Mouse (Mus musculus) embryonic facial prominence, embryonic 13.5 days (tissue): Measurements from ENCODE around the gene Hnrnpf. TPM values are rescaled to one million over a fixed set of nuclear protein-coding genes. Genes with fewer than 3 reads are reported as not detected.

ENCODE experiments used
- ATAC-seq: fragments of 200-750 bp; cut with Nextera tagmentation; 2 replicates; pipeline ENCODE4 v1.8.0; 2017; ENCODE audit warnings: low read depth; ENCODE audit not compliant: insufficient number of reproducible peaks, insufficient read depth, low FRiP score, low TSS enrichment
- H3K27ac ChIP-seq: fragments of 300-500 bp; sonication (generic); 2 replicates; pipeline ENCODE4 v1.5.1; 2015; ENCODE audit warnings: moderate library complexity, mild to moderate bottlenecking, inconsistent platforms
- H3K27me3 ChIP-seq: fragments of 300-500 bp; sonication (generic); 2 replicates; pipeline ENCODE4 v1.6.1; 2015; ENCODE audit warnings: mild to moderate bottlenecking, inconsistent platforms
- H3K36me3 ChIP-seq: fragments of 300-500 bp; sonication (generic); 2 replicates; pipeline ENCODE4 v1.6.1; 2015; ENCODE audit warnings: mild to moderate bottlenecking, inconsistent platforms
- H3K4me1 ChIP-seq: fragments of 300-500 bp; sonication (generic); 2 replicates; pipeline ENCODE4 v1.6.1; 2015; ENCODE audit warnings: inconsistent platforms
- H3K4me2 ChIP-seq: fragments of 300-500 bp; sonication (generic); 2 replicates; pipeline ENCODE4 v1.6.1; 2015; ENCODE audit warnings: moderate library complexity, mild to moderate bottlenecking, inconsistent platforms
- H3K4me3 ChIP-seq: fragments of 300-500 bp; sonication (generic); 2 replicates; pipeline ENCODE4 v1.5.1; 2015; ENCODE audit warnings: mild to moderate bottlenecking, inconsistent platforms
- H3K9ac ChIP-seq: fragments of 300-500 bp; sonication (generic); 2 replicates; pipeline ENCODE4 v1.6.1; 2015; ENCODE audit warnings: mild to moderate bottlenecking, inconsistent platforms
- H3K9me3 ChIP-seq: fragments of 300-500 bp; sonication (generic); 2 replicates; pipeline ENCODE4 v1.6.1; 2016; ENCODE audit warnings: inconsistent platforms
- WGBS: fragments of 180-500 bp; shearing (Covaris S2); methylation state at CpG from one replicate; pipeline ENCODE4 v1.1.7; 2015; ENCODE audit warnings: mixed read lengths; 5-methylcytosine and 5-hydroxymethylcytosine counted together
- polyA plus RNA-seq: library from polyadenylated mRNA; unstranded; fragments of >200 nt; fragmentation: Nextera tagmentation; extraction: Ambion mirVana; gene quantifications from 2 replicates; pipeline ENCODE4 v1.2.1, GENCODE M21; 2015

Hnrnpf gene
- polyA plus RNA-seq, 1 experiment from 2014 or later, result 612 TPM

DNA sequence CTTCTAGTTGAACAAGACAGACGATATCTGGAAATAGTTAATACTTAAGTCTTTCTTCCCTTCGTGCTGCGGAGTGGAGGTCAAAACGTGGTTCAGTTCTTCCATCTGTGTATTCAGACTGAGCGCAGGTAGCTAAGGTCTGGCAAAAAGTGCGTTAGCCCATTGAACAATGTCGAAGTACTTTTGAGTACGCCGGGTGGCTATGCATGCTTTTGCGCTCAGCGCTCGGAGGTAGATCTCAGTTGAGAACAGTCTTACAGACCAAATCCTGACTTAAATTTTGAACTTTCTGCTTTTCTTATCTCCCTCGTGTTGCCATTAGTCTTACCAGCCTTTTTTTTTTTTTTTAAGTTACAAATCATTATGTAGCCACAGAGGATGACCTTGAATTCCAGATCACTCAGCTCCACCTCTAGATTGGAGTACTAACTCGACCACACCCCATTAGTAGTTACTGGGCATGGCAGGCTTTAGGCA lies 8.3 kb downstream of the Hnrnpf start:
- peaks cover 27% of the 10 kb centered on the region for H3K4me1 ChIP-seq
- peak overlapping the region; percentile 70 for H3K4me2 ChIP-seq
- WGBS, result under 1% methylated on average over 14 of the region's 14 CpGs
- no peaks in the 10 kb centered on the region for H3K9me3 ChIP-seq
- no peak for ATAC-seq
- no peak overlapping the region for H3K27ac ChIP-seq
- H3K9ac ChIP-seq, result peak overlapping the region; percentile 96
- no peaks in the 10 kb centered on the region for H3K27me3 ChIP-seq
- H3K36me3 ChIP-seq, result no peaks in the 10 kb centered on the region
- peak overlapping the region; percentile 99 for H3K4me3 ChIP-seq

DNA sequence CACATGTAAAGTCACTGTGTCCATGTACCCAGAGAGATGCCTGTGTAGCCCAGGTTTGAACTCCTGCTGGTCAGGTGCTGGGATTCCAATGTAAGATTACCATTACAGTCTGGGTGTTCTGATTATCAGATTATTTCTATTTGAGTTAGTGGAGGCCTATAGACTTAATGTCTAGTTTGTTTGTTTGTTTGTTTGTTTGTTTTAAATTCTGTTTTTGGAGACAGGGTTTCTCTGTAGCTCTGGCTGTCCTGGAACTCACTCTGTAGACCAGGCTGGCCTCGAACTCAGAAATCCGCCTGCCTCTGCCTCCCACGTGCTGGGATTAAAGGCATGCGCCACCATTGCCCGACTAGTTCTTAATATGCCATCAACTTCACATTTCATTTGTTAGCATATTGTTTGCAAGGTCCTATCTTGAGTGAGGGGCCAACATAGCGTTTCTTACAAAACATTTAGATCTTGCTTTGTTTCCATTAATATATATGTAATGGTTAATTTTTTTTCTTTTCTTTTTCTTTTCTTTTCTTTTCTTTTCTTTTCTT lies 10.1 kb downstream of the Hnrnpf start:
- Histone ChIP-seq H3K36me3 (no peaks in the 10 kb centered on the region), H3K27me3 (no peaks in the 10 kb centered on the region), H3K4me2 (peak overlapping the region; percentile 70), H3K4me1 (peaks cover 26% of the 10 kb centered on the region), H3K9me3 (no peaks in the 10 kb centered on the region), H3K9ac (no peak overlapping the region), H3K27ac (no peak overlapping the region), H3K4me3 (no peak overlapping the region; the same call in 1 of the 2 replicates)
- 87% methylated on average over 6 of the region's 6 CpGs for WGBS
- no peak for ATAC-seq

DNA sequence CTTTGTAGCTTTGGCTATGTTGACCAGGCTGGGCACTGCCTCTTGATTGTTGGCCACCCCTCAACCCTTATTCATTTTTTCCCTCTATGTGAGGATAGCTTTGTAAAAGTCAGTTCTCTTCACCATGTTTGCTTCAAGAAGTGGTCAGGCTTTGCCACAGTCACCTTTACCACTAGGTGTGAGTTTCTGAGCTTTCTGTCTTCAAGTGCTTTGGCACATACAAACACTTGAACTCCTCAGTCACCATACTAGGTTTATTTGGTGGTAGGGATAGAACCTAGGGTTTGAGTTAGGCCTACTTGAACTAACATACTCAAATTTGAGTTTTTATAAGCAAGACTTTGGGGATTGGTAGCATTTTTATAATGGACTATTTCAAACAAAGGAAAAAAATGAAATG lies 14.4 kb downstream of the Hnrnpf start:
- H3K4me3 ChIP-seq, result no peak overlapping the region
- no peaks in the 10 kb centered on the region for H3K9me3 ChIP-seq
- no peak overlapping the region for H3K9ac ChIP-seq
- no peaks in the 10 kb centered on the region for H3K36me3 ChIP-seq
- ATAC-seq, result no peak
- H3K27me3 ChIP-seq, result no peaks in the 10 kb centered on the region
- H3K4me2 ChIP-seq, result no peak overlapping the region
- peaks cover 33% of the 10 kb centered on the region for H3K4me1 ChIP-seq
- no peak overlapping the region for H3K27ac ChIP-seq

DNA sequence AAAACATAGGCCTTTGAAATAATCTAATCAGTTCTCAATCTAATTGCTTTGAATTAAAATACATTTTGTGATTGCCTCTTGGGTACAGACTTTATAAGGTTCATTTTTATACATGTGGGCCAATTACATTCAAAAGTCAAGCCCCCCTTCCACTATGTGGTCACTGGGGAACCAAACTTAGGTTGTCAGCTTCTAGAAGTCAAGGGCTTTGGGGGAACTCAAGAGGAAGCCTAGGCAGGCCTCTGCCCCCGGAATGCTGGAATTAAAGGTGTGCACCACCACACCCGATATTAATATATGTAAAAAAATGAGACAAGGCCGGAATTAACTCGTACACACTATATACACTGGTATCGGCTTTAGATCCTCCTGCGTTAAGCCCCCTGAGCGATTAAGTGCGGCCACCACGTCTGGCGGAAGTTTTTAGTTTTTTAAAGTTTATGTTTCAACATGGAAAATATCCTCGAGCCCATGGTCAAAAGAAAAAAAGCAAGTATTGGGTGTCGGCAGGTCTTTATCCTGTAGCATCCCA lies 16.1 kb downstream of the Hnrnpf start:
- Histone ChIP-seq H3K9me3 (no peaks in the 10 kb centered on the region), H3K4me2 (peak overlapping the region; percentile 84), H3K36me3 (peaks cover 6% of the 10 kb centered on the region; the same call in 1 of the 2 replicates), H3K4me3 (peak overlapping the region; percentile 73), H3K4me1 (peaks cover 32% of the 10 kb centered on the region), H3K27me3 (no peaks in the 10 kb centered on the region), H3K27ac (peak overlapping the region; percentile 95), H3K9ac (peak overlapping the region; percentile 85)
- no peak for ATAC-seq
- WGBS, result 1% methylated on average over 12 of the region's 12 CpGs

DNA sequence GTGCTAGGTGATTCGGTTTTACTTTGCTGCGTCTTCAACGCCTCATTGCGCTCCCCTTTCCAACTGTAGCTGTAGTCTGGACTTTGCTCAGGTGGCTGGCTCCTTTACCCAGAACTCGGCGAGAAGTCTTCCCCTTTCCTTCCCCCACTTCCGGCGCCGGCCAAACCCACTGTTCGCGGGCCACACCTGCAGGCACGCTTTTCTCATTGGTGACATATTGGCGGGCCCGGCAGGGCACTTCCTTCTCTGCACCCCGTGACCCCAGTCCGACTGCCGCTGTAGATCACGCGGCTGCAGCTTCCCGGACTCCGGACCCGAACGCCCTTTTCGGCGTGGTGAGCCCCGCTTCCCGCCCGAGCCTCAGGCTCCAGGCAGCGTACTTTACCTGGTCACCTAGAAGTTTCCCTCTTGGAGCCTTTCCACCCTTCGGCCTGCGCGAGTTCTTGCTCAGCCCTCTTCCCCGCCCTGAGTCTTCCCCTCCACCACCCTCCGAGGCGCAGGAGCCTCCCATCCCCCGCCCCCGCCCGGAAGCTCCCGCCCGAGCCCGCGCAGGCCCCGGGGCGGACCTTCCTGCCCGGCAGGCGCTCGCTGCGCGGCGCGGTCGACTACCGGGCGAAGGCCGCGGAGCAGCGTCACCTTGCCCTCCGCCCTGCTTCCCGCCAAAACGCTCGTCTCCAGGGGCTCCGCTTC lies 16.8 kb downstream of the Hnrnpf start:
- Histone ChIP-seq H3K9ac (peak overlapping the region; percentile 85), H3K36me3 (peaks cover 10% of the 10 kb centered on the region), H3K27me3 (no peaks in the 10 kb centered on the region), H3K4me2 (peak overlapping the region; percentile 84), H3K4me3 (peak overlapping the region; percentile 73), H3K27ac (peak overlapping the region; percentile 95), H3K9me3 (no peaks in the 10 kb centered on the region), H3K4me1 (peaks cover 32% of the 10 kb centered on the region)
- WGBS, result under 1% methylated on average over 62 of the region's 62 CpGs
- ATAC-seq, result peak; percentile 85

DNA sequence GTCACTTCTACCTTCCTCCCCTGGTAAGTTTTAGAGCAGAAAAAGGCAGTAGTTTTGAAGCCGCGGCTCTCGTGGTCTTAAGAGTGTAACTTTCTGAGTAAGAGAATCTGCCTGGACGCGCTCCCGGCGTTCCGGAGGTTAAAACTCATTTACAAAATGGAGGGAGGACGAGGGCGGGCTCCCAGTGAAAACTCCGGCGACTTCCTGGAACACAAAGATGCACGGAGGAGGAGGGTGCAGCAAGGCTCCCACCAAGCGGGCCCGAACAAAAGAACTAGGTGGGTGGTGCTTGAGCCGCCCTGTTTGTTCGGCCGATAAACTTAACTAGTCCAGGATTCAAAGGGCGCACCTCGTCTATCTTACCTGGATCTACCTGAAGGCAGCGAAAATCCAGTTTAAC lies 17.5 kb downstream of the Hnrnpf start:
- Histone ChIP-seq H3K9me3 (no peaks in the 10 kb centered on the region), H3K27me3 (no peaks in the 10 kb centered on the region), H3K36me3 (peaks cover 13% of the 10 kb centered on the region), H3K27ac (peak overlapping the region; percentile 95), H3K4me3 (peak overlapping the region; percentile 73), H3K4me2 (peak overlapping the region; percentile 84), H3K9ac (peak overlapping the region; percentile 85), H3K4me1 (peaks cover 32% of the 10 kb centered on the region)
- peak; percentile 65; the same call in 1 of the 2 replicates for ATAC-seq
- WGBS, result under 1% methylated on average over 21 of the region's 21 CpGs

DNA sequence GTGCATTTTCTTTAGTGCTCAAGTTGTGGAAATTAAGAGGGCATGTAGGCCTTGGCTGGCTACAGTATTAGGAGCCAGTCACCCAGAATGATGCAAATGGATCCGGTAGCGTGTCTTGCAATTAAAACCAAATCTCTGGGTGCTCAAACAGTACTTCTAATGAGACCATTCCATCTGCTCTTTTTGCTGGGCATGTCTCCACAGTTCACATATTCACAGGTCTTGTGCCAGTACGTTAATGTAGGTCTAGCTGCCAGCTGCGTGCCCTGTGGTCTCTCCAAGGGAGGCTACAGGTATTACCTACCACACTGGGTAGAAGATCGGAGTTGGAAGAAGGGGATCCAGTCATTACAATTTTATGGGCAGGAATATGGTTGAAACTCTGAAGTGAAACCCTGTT lies 17.9 kb downstream of the Hnrnpf start:
- Histone ChIP-seq H3K36me3 (peaks cover 13% of the 10 kb centered on the region), H3K4me1 (peaks cover 32% of the 10 kb centered on the region), H3K27me3 (no peaks in the 10 kb centered on the region), H3K4me2 (peak overlapping the region; percentile 84), H3K9me3 (no peaks in the 10 kb centered on the region), H3K4me3 (peak overlapping the region; percentile 73), H3K27ac (peak overlapping the region; percentile 95), H3K9ac (peak overlapping the region; percentile 85)
- WGBS, result 23% methylated on average over 5 of the region's 5 CpGs
- ATAC-seq, result no peak

DNA sequence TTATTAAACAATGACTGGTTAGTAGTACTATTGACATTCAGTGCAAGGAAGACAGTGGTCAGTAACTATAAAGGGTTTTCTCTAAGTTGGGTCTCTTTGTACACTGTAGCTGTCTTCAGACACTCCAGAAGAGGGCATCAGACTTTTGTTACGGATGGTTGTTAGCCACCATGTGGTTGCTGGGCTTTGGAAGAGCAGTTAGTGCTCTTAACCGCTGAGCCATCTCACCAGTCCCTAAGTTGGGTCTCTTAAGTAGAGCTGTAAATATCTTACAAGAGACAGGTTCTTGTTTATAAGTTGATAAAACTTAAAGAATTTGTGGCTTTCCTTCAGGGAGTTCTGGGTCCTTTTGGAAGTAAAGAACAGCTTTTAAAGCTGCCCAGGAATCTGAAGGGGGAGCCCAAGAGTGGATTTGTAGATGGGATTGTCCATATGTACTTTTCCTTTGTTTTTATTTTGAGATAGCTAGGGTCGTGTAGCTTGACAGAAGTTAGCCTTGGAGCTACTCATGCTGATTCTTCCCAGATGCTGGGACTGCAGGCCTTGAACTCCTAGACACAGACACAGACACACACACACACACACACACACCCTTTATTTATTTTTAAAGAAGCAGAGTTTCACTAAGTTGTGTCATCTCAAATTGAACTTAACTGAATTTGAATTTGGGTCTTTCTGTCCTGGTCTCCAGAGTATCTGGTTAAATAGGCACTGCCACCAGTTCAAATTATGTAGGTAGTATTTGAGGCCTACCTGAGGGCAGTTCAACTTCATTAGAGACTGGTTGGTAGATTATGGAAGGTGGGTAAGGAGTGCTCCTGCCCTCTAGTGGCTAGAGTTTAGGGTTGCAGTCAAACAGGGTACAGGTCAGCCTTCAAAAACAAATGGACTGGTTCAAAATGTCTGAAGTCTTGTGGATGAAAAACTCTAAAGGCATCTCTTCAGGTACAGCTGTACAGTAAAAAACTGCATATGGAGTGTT lies 20.8 kb downstream of the Hnrnpf start:
- no peak overlapping the region for H3K4me3 ChIP-seq
- peaks cover 26% of the 10 kb centered on the region for H3K4me1 ChIP-seq
- no peak overlapping the region for H3K27ac ChIP-seq
- no peak for ATAC-seq
- H3K36me3 ChIP-seq, result peaks cover 19% of the 10 kb centered on the region
- no peaks in the 10 kb centered on the region for H3K27me3 ChIP-seq
- no peak overlapping the region for H3K4me2 ChIP-seq
- no peaks in the 10 kb centered on the region for H3K9me3 ChIP-seq
- WGBS, result 53% methylated on average over 3 of the region's 3 CpGs
- H3K9ac ChIP-seq, result no peak overlapping the region

DNA sequence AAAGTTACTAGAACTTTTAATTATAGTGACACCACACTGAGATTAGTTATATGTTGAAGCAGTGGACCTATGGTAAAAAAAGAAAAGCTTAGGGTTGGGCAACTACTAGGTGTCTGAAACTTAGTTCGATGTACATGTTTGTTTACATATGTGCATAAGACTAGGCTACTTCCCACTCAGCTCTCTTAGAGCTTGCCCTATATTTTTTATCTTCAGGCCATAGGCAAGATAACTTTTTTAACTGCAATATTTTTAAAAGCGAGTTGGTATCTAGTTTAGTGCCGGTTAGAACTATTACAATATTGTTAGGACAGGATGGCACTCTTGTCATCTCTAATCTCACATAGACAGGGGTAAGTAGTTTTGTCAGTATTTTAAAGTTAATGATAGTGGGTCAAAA lies 21.9 kb downstream of the Hnrnpf start:
- no peak for ATAC-seq
- Histone ChIP-seq H3K9ac (no peak overlapping the region), H3K4me3 (no peak overlapping the region), H3K27me3 (no peaks in the 10 kb centered on the region), H3K27ac (no peak overlapping the region), H3K4me1 (peaks cover 21% of the 10 kb centered on the region), H3K36me3 (peaks cover 30% of the 10 kb centered on the region), H3K4me2 (no peak overlapping the region), H3K9me3 (no peaks in the 10 kb centered on the region)
- WGBS, result 93% methylated on average over 3 of the region's 3 CpGs

DNA sequence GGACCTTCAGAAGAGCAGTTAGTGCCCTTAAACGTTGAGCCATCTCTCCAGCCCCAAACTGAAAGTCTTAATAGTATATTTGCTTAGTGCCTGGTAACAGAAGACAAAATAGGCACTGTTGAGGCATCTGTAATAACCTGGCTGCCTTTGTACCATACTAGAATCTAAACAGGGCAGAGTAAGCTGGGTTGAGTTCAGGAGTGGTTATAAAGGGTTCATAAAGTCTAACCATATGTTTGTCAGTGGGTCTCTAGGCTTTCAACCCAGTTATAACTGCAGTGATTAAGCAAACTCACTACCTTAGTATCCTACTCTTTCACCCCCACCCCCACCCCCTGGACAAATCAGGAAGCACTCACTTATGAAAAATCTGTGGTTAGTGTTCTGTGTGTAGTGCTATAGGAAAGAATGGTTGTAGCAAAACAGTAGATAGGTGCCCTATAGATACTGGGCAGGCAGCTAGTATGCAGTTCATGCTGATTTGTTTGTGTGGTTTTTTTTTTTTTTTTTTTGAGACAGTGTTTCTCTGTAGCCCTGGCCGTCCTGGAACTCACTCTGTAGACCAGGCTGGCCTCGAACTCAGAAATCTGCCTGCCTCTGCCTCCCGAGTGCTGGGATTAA lies 26.9 kb downstream of the Hnrnpf start:
- no peak for ATAC-seq
- WGBS, result 76% methylated on average over 4 of the region's 4 CpGs
- H3K27ac ChIP-seq, result no peak overlapping the region
- H3K9me3 ChIP-seq, result no peaks in the 10 kb centered on the region
- H3K27me3 ChIP-seq, result no peaks in the 10 kb centered on the region
- no peak overlapping the region for H3K9ac ChIP-seq
- H3K4me2 ChIP-seq, result no peak overlapping the region
- no peaks in the 10 kb centered on the region for H3K4me1 ChIP-seq
- H3K4me3 ChIP-seq, result no peak overlapping the region
- peaks cover 46% of the 10 kb centered on the region for H3K36me3 ChIP-seq

DNA sequence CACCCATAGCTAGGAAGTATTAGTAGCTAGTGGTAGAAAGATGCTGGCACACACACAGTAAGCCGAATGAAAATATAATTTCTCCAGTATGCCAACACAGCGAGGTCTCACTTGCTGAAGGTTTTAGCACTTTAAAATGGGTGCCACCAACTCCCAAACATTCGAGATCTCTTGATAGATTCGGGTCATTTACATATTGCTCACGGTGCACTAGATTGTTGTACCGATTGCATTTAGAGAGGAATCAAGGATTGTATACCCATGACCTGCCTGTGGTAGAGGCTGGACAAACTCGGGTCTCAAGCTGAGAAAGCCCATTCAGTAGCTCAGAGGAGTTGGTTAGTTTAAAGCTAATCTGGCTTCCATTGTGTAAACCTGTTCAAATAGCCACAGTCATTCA lies 27.8 kb downstream of the Hnrnpf start:
- H3K9ac ChIP-seq, result no peak overlapping the region
- H3K9me3 ChIP-seq, result no peaks in the 10 kb centered on the region
- no peak overlapping the region for H3K27ac ChIP-seq
- ATAC-seq, result no peak
- peaks cover 44% of the 10 kb centered on the region for H3K36me3 ChIP-seq
- 88% methylated on average over 7 of the region's 7 CpGs for WGBS
- H3K27me3 ChIP-seq, result no peaks in the 10 kb centered on the region
- H3K4me2 ChIP-seq, result no peak overlapping the region
- H3K4me3 ChIP-seq, result no peak overlapping the region
- no peaks in the 10 kb centered on the region for H3K4me1 ChIP-seq
